9 mouse cellular contexts compared by ENCODE assay signal in genomic region chr2:170103852-170104251, GRCm38 (mm10). TPM values are rescaled to one million over a fixed set of nuclear protein-coding genes. Genes with fewer than 3 reads are reported as not detected.
DNase-seq lines count a peak whose midpoint lies in the region; TF ChIP-seq lines count a peak whose summit lies in the region.
"Had no signal": no experiment of that assay in that cellular context is flagged by ENCODE, and none has a peak within 500 bp of the region (broad histone marks: within the 10 kb centered on the region; RNA-seq: fewer than 3 reads in every experiment).

No protein-coding gene starts in this region.

- H3K27ac ChIP-seq in testis, adult 2 months (ENCODE audit: control insufficient read depth, insufficient read depth, low read depth, low read length) = no peak overlapping the region
- H3K27ac ChIP-seq in cortical plate, adult 2 months (ENCODE audit: insufficient read depth, low read length) = no peak overlapping the region
- H3K27ac ChIP-seq: limb, embryonic 12.5 days had no signal

- no peaks in the 10 kb centered on the region for H3K27me3 ChIP-seq in testis, adult 2 months (ENCODE audit: control insufficient read depth, insufficient read depth, low read length)
- H3K27me3 ChIP-seq in splenic B cell, adult 2 months (ENCODE audit: control insufficient read depth, insufficient read depth, low read length, poor library complexity, severe bottlenecking) = no peaks in the 10 kb centered on the region
- H3K27me3 ChIP-seq: limb, embryonic 12.5 days had no signal

- no peaks in the 10 kb centered on the region for H3K36me3 ChIP-seq in testis, adult 2 months (ENCODE audit: control insufficient read depth, insufficient read depth, low read length)
- 0 out of 2 replicates have a peak, but pooled peaks cover under 1% of the 10 kb centered on the region for H3K36me3 ChIP-seq in splenic B cell, adult 2 months (ENCODE audit: control insufficient read depth, insufficient read depth, low read length, poor library complexity, severe bottlenecking)

- 0 out of 2 replicates have a peak, but pooled peaks cover 2% of the 10 kb centered on the region for H3K4me1 ChIP-seq in testis, adult 2 months (ENCODE audit: control insufficient read depth, insufficient read depth, low read length)
- H3K4me1 ChIP-seq in cortical plate, adult 2 months (ENCODE audit: control insufficient read depth, insufficient read depth, low read length) = no peaks in the 10 kb centered on the region
- H3K4me1 ChIP-seq: limb, embryonic 12.5 days had no signal

- H3K4me3 ChIP-seq in testis, adult 2 months (ENCODE audit: control insufficient read depth, low read depth, low read length) = no peak overlapping the region
- no peak overlapping the region for H3K4me3 ChIP-seq in cortical plate, adult 2 months (ENCODE audit: insufficient read depth, low read length)
- H3K4me3 ChIP-seq: limb, embryonic 12.5 days had no signal

- TF ChIP-seq CTCF in testis, adult 2 months (IDR thresholded peaks at IDR 0.05; ENCODE audit: control insufficient read depth, insufficient read depth, insufficient replicate concordance, low read depth, low read length) = peak; percentile 67; the same call in 1 of the 2 replicates
- peak; percentile 81 for TF ChIP-seq CTCF in cortical plate, adult 2 months (IDR thresholded peaks at IDR 0.05; ENCODE audit: extremely low read depth, insufficient read depth, low read length)

- peak; percentile 37 for DNase-seq in gastrocnemius, adult 18-20 months (ENCODE audit: low spot score)
- no peak for DNase-seq in gastrocnemius, adult 8-10 months (ENCODE audit: low spot score in 2 of 2)
- no peak for DNase-seq in testis, postnatal 14 days (ENCODE audit: low spot score)
- peak; percentile 79 to 83 for DNase-seq in kidney, postnatal 4 days
- peak; percentile 63 for DNase-seq in lung, postnatal 14 days
- DNase-seq in splenic B cell, adult 2 months (ENCODE audit: low read depth, low spot score) = peak; percentile 72

- no peak for TF ChIP-seq POLR2A in testis, adult 2 months (IDR thresholded peaks at IDR 0.05; ENCODE audit: control insufficient read depth, low read depth, low read length)
- no peak for TF ChIP-seq POLR2A in cortical plate, adult 2 months (IDR thresholded peaks at IDR 0.05; ENCODE audit: extremely low read depth, insufficient read depth, low read length)

RNA-seq across cellular contexts. Expression of gene Zfp217, which starts 44.1 kb away (rescaled TPM):
- 1 to 10 TPM; 3.8 to 5.5 TPM for total RNA-seq in gastrocnemius, adult 18-20 months (2021)
- total RNA-seq in gastrocnemius, adult 8-10 months (2022) = 1 to 10 TPM; 5.9 to 7.5 (median 6.7) TPM
- 74.6 and 80.0 TPM in 2 replicates for polyA plus RNA-seq in testis, adult 2 months (2012; rRNA removed)
- 1.7 and 1.9 TPM in 2 replicates for polyA plus RNA-seq in cortical plate, adult 2 months (2012; rRNA removed)

Comparison
In these comparisons a context has a peak if more than half of its experiments do, and no peak if none do; other contexts are left out.
1. DNase-seq: peak in gastrocnemius, adult 18-20 months (single experiment), kidney, postnatal 4 days (2 of 2), lung, postnatal 14 days (single experiment) and splenic B cell, adult 2 months (single experiment); none in gastrocnemius, adult 8-10 months (0 of 2) and testis, postnatal 14 days (single experiment).